Mouse (Mus musculus) erythroblast, embryonic 14.5 days (primary cell): ENCODE measurements around the gene Eepd1.

Experiments used
- GATA1 ChIP-seq: IDR thresholded peaks from 2 replicates; pipeline ENCODE4 v1.6.1; 2012; ENCODE audit warnings: low read length, inconsistent platforms, mixed read lengths
- TAL1 ChIP-seq: IDR thresholded peaks from 3 replicates; pipeline ENCODE4 v1.6.1; 2012; ENCODE audit warnings: low read length, inconsistent platforms, mixed read lengths

DNA sequence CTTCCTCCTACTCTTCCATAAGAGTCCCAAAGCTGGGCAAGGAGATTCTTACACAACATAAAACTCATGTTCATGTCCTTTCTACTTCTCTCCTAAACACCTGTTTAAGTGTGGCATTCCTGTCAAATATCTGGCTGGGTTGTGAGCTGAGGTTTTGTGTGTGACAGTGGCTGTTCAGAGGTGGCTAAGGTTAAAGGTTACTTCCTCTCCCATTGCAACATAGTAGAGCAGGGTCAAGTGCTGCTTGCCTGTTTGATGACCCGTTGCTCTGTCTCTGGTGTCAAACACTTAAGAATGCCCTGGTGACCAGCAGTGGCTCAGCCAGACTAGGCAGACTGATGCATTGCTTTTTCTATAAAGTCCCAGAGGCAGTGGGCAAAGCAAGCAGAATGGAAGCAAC, 104.3 kb downstream of the Eepd1 start:
- no peak for TF ChIP-seq GATA1
- TF ChIP-seq TAL1 = no peak
